Mouse (Mus musculus): ENCODE data around the gene Cdh4. TPM values are rescaled to one million over a fixed set of nuclear protein-coding genes. Genes with fewer than 3 reads are reported as not detected.

The Cdh4 gene
- polyA plus RNA-seq, 1 experiment from 2014 or later: 3.7 TPM

DNA sequence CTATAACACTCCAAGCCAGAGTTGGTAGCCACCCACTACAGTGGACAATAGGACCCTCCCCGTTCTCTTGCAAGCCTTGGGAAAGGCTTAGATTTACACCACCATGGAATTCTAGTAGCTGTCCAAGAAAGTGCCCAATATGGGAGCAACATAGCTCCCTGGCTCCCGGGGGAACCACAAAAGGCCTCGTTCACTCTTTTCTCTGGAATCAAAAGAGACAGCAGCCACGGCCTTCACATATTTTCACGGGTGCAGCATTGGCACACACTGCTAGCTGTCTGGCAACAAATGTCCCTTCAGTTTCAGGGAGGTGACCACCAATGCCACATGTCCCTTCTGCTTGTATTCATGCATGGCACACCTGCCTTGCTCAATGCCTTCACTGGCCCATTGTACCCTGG lies 38.6 kb downstream of the Cdh4 start:
- H3K4me1 ChIP-seq (ENCODE audit: control insufficient read depth, insufficient read depth, low read length): 0 out of 2 replicates have a peak, but pooled peaks cover 2% of the 10 kb centered on the region
- WGBS: 82% methylated on average over 5 of the region's 5 CpGs
- H3K27me3 ChIP-seq (ENCODE audit: control insufficient read depth, insufficient read depth, low read length): no peaks in the 10 kb centered on the region
- H3K27ac ChIP-seq (replicated peaks; ENCODE audit: low read depth, low read length): no peak overlapping the region
- ATAC-seq (replicated peaks; ENCODE audit: insufficient number of reproducible peaks, low FRiP score, low TSS enrichment, low read depth): no peak
- no peak overlapping the region for H3K9ac ChIP-seq (replicated peaks; ENCODE audit: low read length)
- no peaks in the 10 kb centered on the region for H3K9me3 ChIP-seq (replicated peaks; ENCODE audit: control insufficient read depth, low read length)
- H3K4me3 ChIP-seq (ENCODE audit: low read depth, low read length): no peak overlapping the region
- DNase-seq (ENCODE audit: low spot score): no peak
- no peak overlapping the region for H3K4me2 ChIP-seq (ENCODE audit: low read depth, low read length)
- H3K36me3 ChIP-seq (replicated peaks; ENCODE audit: control insufficient read depth, insufficient read depth, low read depth, low read length): no peaks in the 10 kb centered on the region

- H3K27me3 ChIP-seq (ENCODE audit: control insufficient read depth, insufficient read depth, low read length): no peaks in the 10 kb centered on the region
- no peak overlapping the region for H3K9ac ChIP-seq (replicated peaks; ENCODE audit: low read length)
- no peaks in the 10 kb centered on the region for H3K36me3 ChIP-seq (replicated peaks; ENCODE audit: control insufficient read depth, insufficient read depth, low read depth, low read length)
- ATAC-seq (replicated peaks; ENCODE audit: insufficient number of reproducible peaks, low FRiP score, low TSS enrichment, low read depth): no peak
- WGBS: 85% methylated on average over 10 of the region's 10 CpGs
- no peaks in the 10 kb centered on the region for H3K9me3 ChIP-seq (replicated peaks; ENCODE audit: control insufficient read depth, low read length)
- H3K4me3 ChIP-seq (ENCODE audit: low read depth, low read length): no peak overlapping the region
- 0 out of 2 replicates have a peak, but pooled peaks cover 2% of the 10 kb centered on the region for H3K4me1 ChIP-seq (ENCODE audit: control insufficient read depth, insufficient read depth, low read length)
- H3K4me2 ChIP-seq (ENCODE audit: low read depth, low read length): no peak overlapping the region
- H3K27ac ChIP-seq (replicated peaks; ENCODE audit: low read depth, low read length): no peak overlapping the region
- DNase-seq (ENCODE audit: low spot score): no peak
These were observed 39.1 kb downstream of the Cdh4 start for GRCm38 (mm10) chr2:179481363-179481762.

- WGBS: 83% methylated on average over 21 of the region's 21 CpGs
- H3K4me1 ChIP-seq (ENCODE audit: control insufficient read depth, insufficient read depth, low read length): no peaks in the 10 kb centered on the region
- H3K9ac ChIP-seq (replicated peaks; ENCODE audit: low read length): no peak overlapping the region
- H3K36me3 ChIP-seq (replicated peaks; ENCODE audit: control insufficient read depth, insufficient read depth, low read depth, low read length): no peaks in the 10 kb centered on the region
- no peak overlapping the region for H3K4me2 ChIP-seq (ENCODE audit: low read depth, low read length)
- H3K27me3 ChIP-seq (ENCODE audit: control insufficient read depth, insufficient read depth, low read length): no peaks in the 10 kb centered on the region
- no peaks in the 10 kb centered on the region for H3K9me3 ChIP-seq (replicated peaks; ENCODE audit: control insufficient read depth, low read length)
- no peak for DNase-seq (ENCODE audit: low spot score)
- H3K27ac ChIP-seq (replicated peaks; ENCODE audit: low read depth, low read length): no peak overlapping the region
- ATAC-seq (replicated peaks; ENCODE audit: insufficient number of reproducible peaks, low FRiP score, low TSS enrichment, low read depth): no peak
- no peak overlapping the region for H3K4me3 ChIP-seq (ENCODE audit: low read depth, low read length)
These were observed 46.4 kb downstream of the Cdh4 start for GRCm38 (mm10) chr2:179488526-179489139.

DNA sequence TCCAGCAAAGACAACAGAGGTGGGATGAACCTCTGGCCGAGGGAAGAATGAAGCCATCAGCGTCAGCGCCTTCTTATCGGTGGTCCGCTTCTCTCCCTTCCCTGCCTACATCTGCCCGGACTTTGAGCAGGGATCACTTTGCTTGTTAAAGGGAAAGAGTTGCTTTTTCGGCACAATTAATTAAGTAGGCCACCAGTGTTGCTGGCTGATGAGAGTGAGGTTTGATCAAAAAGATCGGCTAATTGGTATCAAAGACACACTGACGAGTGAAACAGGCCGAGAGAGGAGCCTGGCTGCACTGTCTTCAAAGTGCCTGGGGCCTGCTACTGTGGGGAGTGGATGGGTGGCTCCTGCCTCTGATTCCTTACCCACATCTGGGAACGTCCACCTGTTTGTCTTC lies 49.7 kb downstream of the Cdh4 start:
- H3K9me3 ChIP-seq (replicated peaks; ENCODE audit: control insufficient read depth, low read length): no peaks in the 10 kb centered on the region
- no peaks in the 10 kb centered on the region for H3K4me1 ChIP-seq (ENCODE audit: control insufficient read depth, insufficient read depth, low read length)
- ATAC-seq (replicated peaks; ENCODE audit: insufficient number of reproducible peaks, low FRiP score, low TSS enrichment, low read depth) (no peak), DNase-seq (ENCODE audit: low spot score) (no peak)
- no peak overlapping the region for H3K4me2 ChIP-seq (ENCODE audit: low read depth, low read length)
- 63% methylated on average over 11 of the region's 11 CpGs for WGBS
- H3K9ac ChIP-seq (replicated peaks; ENCODE audit: low read length): no peak overlapping the region
- H3K36me3 ChIP-seq (replicated peaks; ENCODE audit: control insufficient read depth, insufficient read depth, low read depth, low read length): no peaks in the 10 kb centered on the region
- no peak overlapping the region for H3K4me3 ChIP-seq (ENCODE audit: low read depth, low read length)
- no peaks in the 10 kb centered on the region for H3K27me3 ChIP-seq (ENCODE audit: control insufficient read depth, insufficient read depth, low read length)
- H3K27ac ChIP-seq (replicated peaks; ENCODE audit: low read depth, low read length): no peak overlapping the region

DNA sequence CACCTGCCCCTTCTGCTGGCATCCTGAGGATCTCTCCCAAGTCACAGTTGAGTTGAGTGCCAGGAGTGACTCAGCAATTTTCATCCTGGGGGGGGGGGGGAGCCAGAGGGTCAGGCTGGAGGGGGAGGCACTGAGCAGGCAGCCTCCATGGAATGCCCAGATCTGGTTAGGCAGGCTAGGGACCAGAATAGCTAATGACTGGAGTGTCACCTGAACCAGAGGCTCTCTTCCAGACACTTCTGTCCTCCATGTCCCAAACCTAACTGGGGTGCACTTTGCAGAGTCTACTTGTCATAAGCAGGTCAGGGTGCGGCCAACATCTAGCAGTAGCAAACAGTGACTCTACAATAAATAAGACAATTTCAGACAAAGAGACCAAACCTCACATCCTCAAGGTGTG lies 52.0 kb downstream of the Cdh4 start:
- 92% methylated on average over 1 of the region's 1 CpGs for WGBS
- DNase-seq (ENCODE audit: low spot score) (no peak), ATAC-seq (replicated peaks; ENCODE audit: insufficient number of reproducible peaks, low FRiP score, low TSS enrichment, low read depth) (no peak)
- no peak overlapping the region for H3K9ac ChIP-seq (replicated peaks; ENCODE audit: low read length)
- H3K27me3 ChIP-seq (ENCODE audit: control insufficient read depth, insufficient read depth, low read length): no peaks in the 10 kb centered on the region
- H3K4me1 ChIP-seq (ENCODE audit: control insufficient read depth, insufficient read depth, low read length): no peaks in the 10 kb centered on the region
- H3K4me2 ChIP-seq (ENCODE audit: low read depth, low read length): no peak overlapping the region
- H3K36me3 ChIP-seq (replicated peaks; ENCODE audit: control insufficient read depth, insufficient read depth, low read depth, low read length): no peaks in the 10 kb centered on the region
- no peaks in the 10 kb centered on the region for H3K9me3 ChIP-seq (replicated peaks; ENCODE audit: control insufficient read depth, low read length)
- H3K27ac ChIP-seq (replicated peaks; ENCODE audit: low read depth, low read length): no peak overlapping the region
- no peak overlapping the region for H3K4me3 ChIP-seq (ENCODE audit: low read depth, low read length)

GRCm38 (mm10) chr2:179510439-179510838 lies 68.2 kb downstream of the Cdh4 start:
- no peak overlapping the region for H3K4me3 ChIP-seq (ENCODE audit: low read depth, low read length)
- no peaks in the 10 kb centered on the region for H3K4me1 ChIP-seq (ENCODE audit: control insufficient read depth, insufficient read depth, low read length)
- H3K27me3 ChIP-seq (ENCODE audit: control insufficient read depth, insufficient read depth, low read length): no peaks in the 10 kb centered on the region
- 92% methylated on average over 16 of the region's 16 CpGs for WGBS
- H3K9me3 ChIP-seq (replicated peaks; ENCODE audit: control insufficient read depth, low read length): no peaks in the 10 kb centered on the region
- ATAC-seq (replicated peaks; ENCODE audit: insufficient number of reproducible peaks, low FRiP score, low TSS enrichment, low read depth): no peak
- H3K4me2 ChIP-seq (ENCODE audit: low read depth, low read length): no peak overlapping the region
- H3K36me3 ChIP-seq (replicated peaks; ENCODE audit: control insufficient read depth, insufficient read depth, low read depth, low read length): no peaks in the 10 kb centered on the region
- H3K27ac ChIP-seq (replicated peaks; ENCODE audit: low read depth, low read length): no peak overlapping the region
- no peak overlapping the region for H3K9ac ChIP-seq (replicated peaks; ENCODE audit: low read length)
- DNase-seq (ENCODE audit: low spot score): no peak

- ATAC-seq (replicated peaks; ENCODE audit: insufficient number of reproducible peaks, low FRiP score, low TSS enrichment, low read depth) (no peak), DNase-seq (ENCODE audit: low spot score) (no peak)
These were observed 74.3 kb downstream of the Cdh4 start for GRCm38 (mm10) chr2:179516559-179516958.

GRCm38 (mm10) chr2:179518456-179519032 lies 76.3 kb downstream of the Cdh4 start:
- Histone ChIP-seq H3K36me3 (replicated peaks; ENCODE audit: control insufficient read depth, insufficient read depth, low read depth, low read length) (no peaks in the 10 kb centered on the region), H3K4me3 (ENCODE audit: low read depth, low read length) (no peak overlapping the region), H3K4me2 (ENCODE audit: low read depth, low read length) (no peak overlapping the region), H3K27ac (replicated peaks; ENCODE audit: low read depth, low read length) (no peak overlapping the region), H3K9ac (replicated peaks; ENCODE audit: low read length) (no peak overlapping the region), H3K27me3 (ENCODE audit: control insufficient read depth, insufficient read depth, low read length) (no peaks in the 10 kb centered on the region), H3K4me1 (ENCODE audit: control insufficient read depth, insufficient read depth, low read length) (no peaks in the 10 kb centered on the region; the same call in 1 of the 2 replicates), H3K9me3 (replicated peaks; ENCODE audit: control insufficient read depth, low read length) (no peaks in the 10 kb centered on the region)
- DNase-seq (ENCODE audit: low spot score) (no peak), ATAC-seq (replicated peaks; ENCODE audit: insufficient number of reproducible peaks, low FRiP score, low TSS enrichment, low read depth) (no peak)
- WGBS: 49% methylated on average over 14 of the region's 14 CpGs

More at GRCm38 (mm10) chr2:179516559-179516958, 74.3 kb downstream of the Cdh4 start:
- no peak overlapping the region for H3K27ac ChIP-seq (replicated peaks; ENCODE audit: low read depth, low read length)
- no peaks in the 10 kb centered on the region for H3K4me1 ChIP-seq (ENCODE audit: control insufficient read depth, insufficient read depth, low read length)
- H3K27me3 ChIP-seq (ENCODE audit: control insufficient read depth, insufficient read depth, low read length): no peaks in the 10 kb centered on the region
- H3K9me3 ChIP-seq (replicated peaks; ENCODE audit: control insufficient read depth, low read length): no peaks in the 10 kb centered on the region
- no peak overlapping the region for H3K4me3 ChIP-seq (ENCODE audit: low read depth, low read length)
- H3K36me3 ChIP-seq (replicated peaks; ENCODE audit: control insufficient read depth, insufficient read depth, low read depth, low read length): no peaks in the 10 kb centered on the region
- WGBS: 92% methylated on average over 9 of the region's 9 CpGs
- no peak overlapping the region for H3K4me2 ChIP-seq (ENCODE audit: low read depth, low read length)
- H3K9ac ChIP-seq (replicated peaks; ENCODE audit: low read length): no peak overlapping the region

Data from embryonic facial prominence, embryonic 11.5 days (tissue).